Mouse (Mus musculus): ENCODE results near the gene Fkbp7. TPM values are rescaled to one million over a fixed set of nuclear protein-coding genes. Genes with fewer than 3 reads are reported as not detected.

Fkbp7 gene
- 10 to 100 TPM; 20.7 to 25.7 TPM for total RNA-seq (2021)
- long read RNA-seq, experiment 1, transcript Fkbp7-201 (4 exons, 860 nt) = major isoform, 12 of 21 reads
- long read RNA-seq, experiment 1, partial matches to known transcripts = 3 of 21 reads
- long read RNA-seq, experiment 1, other reads (novel, unspliced or antisense) = 6 of 21 reads
- long read RNA-seq, experiment 2, transcript Fkbp7-201 (4 exons, 860 nt) = major isoform, 7 of 10 reads
- long read RNA-seq, experiment 2, partial matches to known transcripts = 1 of 10 reads
- long read RNA-seq, experiment 2, other reads (novel, unspliced or antisense) = 2 of 10 reads

DNA sequence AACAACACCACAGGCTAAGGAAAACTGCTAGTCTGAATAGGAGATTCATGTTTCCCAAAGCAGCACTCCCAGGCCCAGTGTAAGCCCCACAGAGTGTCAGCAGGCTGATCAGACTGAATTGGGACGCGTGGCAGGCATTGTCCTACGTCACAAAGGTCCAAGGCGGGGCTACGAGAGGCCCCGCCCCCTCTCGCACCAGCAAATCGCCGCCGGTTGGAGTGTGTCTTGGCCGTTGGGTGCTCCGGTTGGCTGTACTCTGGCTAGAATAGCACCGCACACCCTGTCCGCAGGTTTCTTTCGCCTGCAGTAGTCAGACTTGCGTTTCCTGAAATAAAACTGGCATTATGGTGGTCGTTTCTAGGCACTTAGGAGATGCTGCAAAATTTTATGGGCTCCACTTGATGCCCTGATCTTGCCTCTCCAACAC is at the start of gene Fkbp7:
Gene Fkbp7 (minus strand): TSS at position 151 of the 427 bp plus-strand sequence.
- peak; percentile 90 to 92 for DNase-seq

DNA sequence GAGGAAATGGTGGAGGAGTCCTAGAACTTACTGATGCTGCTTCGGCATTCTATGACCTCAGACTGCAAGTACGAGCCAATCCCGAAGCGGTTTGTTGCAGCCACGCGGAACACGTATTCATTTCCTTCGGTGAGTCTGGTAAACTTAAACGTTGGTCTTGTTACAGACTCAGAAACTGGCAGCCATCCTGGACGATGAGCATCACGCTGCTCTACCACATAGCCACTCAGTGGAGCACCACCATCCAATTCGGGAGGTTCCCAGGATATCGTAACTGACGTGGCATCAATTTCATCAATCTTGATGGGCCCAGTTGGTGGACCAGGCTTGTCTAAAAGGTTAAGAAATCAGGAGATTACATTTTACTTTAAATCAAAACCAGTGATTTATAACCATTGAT is 46.7 kb upstream of the Fkbp7 start:
- DNase-seq = no peak

DNA sequence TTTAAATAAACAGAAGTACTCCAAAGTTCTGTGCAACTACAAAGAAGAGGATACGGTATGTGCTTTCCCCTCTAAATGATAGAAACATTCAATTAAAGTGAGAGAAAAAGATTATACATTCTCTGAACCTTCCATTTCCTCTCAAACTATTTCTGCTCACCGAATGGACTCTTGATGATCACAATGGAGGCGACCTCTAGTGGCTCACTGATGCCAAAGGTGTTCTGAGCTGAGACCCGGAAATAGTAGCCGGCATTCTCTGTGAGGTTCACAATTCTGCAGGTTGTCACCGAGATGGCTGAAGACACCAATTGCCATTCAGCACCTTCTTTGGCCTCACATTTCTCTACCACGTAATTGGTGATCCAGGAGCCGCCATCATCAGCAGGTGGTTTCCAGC is 42.1 kb upstream of the Fkbp7 start:
- no peak for DNase-seq

DNA sequence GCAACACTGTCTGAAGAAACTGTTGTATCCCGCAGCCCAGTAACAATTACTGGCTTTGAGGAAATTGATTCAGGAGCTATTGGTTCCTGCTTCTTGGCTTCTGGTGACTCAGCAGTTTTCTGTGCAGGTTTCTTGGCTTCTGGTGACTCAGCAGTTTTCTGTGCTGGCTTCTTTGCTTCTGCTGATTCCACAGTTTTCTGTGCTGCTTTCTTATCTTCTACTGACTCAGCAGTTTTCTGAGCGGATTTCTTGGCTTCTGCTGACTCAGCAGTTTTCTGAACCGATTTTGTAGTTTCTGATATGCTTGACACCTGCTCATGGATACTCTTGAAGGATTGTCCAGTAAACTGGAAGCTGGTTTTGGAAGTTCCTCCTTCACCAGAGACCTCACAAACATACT is 35.6 kb upstream of the Fkbp7 start:
- no peak for DNase-seq

DNA sequence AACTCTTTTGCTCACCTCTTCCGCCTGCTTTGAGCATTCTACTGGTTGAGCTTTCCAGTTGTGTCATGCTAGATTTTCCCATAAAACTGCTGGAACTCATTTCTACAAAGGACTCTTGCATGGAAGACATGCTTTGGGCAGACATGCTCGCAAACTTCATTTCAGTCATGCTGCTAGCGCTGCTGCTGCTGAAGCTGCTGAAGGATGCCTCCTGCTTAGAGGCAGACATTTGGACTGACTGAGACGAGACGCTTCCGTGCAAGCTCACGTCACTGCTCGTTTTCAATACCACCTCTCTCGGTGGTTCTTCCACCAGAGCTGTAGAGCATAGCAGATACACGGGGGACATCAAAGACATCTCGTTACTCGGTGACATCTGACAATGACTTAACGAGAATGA is 32.7 kb upstream of the Fkbp7 start:
- DNase-seq = no peak

DNA sequence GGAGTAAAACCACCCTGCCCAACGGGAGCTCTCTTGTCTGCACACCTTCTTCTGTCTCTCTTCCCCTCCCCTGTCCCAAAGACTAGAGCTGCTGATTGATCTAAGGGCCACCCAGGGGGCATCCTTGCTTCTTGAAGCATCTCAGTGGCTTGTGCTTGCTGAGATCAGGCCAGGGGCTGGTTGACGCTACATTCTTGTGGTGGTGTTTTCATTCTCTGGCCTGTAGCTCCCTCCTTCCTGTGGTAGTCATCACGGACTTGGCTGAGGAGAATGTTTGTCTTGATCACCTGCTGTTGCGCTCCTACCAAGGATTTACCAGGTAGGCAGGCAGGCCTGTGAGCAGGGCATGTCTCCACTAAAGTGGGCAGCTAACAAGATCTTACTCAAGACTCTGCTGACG is 29.8 kb upstream of the Fkbp7 start:
- no peak for DNase-seq

DNA sequence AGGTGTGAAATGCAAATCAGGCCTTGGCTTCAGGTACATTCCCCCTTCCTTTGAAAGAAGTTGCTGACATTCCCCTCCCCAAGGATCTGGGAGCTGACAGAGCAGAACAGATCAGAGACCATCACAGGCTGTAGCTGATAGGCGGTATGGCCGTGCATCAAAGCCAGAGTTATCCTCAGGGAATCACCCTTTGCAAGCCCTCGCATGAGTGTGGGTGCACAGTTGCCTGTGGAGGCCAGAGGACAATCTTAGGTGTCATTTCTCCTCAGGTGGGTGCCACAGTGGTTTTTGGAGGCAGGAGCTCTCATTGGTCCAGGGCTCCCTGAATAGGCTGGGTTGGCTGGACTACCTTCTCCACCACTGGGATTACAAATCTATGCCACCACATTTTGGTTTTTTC is 29.3 kb upstream of the Fkbp7 start:
- DNase-seq = no peak

DNA sequence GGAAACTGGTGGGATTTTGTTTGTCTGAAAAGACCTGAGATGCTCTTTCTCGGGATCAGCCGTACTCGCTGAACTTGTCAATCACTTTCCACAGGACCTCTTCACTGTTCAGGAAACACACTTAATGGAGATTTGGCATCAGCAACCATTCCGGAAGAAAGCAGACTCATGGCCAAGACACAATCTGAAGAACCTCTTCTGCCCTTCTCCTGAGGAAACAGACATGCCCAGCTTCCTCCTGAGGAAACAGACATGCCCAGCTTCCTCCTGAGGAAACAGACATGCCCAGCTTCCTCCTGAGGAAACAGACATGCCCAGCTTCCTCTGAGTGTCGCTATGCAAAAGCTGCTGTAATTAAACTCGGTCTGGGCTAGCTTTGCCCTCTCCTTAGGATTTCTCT is 22.4 kb upstream of the Fkbp7 start:
- DNase-seq = no peak

DNA sequence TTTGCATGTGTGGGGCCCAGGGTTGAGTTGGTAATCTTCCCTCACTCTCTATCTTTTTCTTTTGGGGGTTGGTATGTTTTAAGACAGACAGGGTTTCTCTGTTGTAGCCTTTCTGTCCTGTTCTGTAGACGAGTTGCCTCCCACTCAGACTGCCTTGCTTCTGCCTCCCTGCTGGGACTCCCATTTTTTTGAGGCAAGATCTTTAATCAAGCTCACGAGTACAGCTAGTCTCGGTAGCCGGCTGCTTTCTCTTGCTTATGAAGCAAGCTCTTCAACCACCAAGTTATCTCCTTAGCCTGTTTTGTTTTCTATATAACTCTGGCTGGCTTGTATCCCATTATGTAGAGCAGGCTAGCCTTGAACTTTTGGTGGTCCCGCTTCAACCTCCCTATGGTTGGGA is 20.8 kb upstream of the Fkbp7 start:
- DNase-seq = no peak

DNA sequence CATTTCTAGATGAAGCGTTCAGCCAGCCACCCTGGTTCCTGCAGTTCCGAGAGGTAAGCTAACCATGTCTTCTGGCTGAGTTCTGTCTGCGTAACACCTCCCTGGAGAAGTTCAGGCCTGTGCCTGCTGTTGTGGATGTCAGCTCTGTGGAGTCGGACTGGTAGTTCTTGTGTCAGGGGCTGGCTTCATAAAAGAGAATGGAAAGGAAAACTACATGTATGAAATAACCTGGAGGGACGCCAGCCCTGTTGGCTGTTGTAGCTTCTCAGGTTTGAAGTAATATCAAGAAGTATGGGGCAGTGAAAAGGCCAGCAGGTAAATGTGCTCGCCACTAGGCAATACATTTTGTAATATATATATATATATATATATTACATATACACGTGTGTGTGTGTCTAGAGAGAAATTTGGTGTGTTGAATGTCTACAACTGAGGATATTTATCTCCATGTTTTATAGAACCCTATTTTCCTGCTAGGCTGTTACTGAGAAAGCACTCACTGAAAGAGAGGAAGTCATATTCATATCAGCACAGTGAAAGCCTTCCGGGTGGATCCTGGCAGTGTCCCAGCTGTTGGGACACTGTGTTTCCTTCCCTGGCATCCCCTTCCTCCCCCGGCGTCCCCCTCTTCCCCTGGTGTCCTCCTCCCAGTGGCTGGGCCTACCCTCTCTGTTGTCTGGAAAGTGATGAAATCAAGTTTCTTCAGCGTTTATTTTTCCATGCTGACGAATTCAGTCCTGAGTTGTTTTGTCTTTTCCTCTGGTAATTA is 17.7 kb upstream of the Fkbp7 start:
- DNase-seq = peak; percentile 62 to 75

DNA sequence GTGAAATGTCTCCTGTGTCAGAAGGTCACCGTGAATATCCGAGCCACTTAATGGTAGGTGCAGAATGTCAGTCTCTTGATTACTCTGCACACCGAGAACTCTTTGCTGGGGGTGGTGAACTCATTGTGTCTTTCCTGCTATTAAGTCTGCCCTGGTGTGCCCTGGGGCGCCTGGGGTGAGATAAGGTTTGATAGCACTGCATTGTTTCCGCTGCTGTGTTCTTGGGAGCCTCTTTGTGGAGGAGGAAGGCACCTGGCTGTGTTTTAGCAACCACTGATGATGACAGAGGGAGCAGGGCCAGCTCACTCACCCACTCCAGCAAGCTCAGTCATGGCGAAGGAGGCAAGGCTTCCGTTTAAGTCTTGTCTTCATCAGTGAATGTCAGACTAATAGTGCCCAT is 15.2 kb upstream of the Fkbp7 start:
- DNase-seq = no peak

DNA sequence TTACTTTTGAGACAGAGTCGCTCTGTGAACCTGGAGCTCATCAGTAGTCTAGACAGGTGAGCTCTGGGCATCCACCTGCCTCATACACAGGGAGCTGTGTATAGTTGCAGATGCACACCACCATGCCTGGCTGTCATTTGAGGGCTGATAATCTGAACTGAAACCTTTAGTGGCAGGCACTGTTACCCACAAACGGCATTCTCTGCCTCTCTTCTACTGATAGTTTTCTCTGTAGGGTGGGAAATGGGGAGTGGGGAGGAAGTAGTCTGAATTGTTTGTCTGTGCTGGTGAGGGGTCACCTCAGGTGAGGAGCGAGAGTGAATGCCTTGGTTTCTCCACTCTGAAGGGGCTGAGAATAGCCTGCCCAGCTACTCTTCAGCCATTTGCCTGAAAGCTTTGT is 14.7 kb upstream of the Fkbp7 start:
- DNase-seq = no peak

DNA sequence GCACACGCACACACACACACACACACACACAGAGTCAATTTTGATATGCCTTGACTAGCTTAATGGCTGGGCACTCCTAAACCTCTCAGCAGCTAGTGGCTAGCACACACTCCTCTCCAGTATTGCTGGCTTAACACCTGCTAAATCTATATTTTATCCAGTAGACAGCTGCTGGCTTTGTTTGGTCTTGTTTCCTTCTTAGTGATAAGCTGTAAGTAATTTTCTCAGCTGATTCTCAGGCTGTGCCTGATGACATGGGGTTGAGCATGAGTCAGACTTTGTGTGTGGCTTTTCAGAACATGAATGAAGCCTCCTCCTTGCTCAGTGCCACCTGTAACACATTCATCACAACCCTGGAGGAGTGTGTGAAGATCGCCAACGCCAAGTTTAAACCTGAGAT is 14.1 kb upstream of the Fkbp7 start:
- DNase-seq = no peak

DNA sequence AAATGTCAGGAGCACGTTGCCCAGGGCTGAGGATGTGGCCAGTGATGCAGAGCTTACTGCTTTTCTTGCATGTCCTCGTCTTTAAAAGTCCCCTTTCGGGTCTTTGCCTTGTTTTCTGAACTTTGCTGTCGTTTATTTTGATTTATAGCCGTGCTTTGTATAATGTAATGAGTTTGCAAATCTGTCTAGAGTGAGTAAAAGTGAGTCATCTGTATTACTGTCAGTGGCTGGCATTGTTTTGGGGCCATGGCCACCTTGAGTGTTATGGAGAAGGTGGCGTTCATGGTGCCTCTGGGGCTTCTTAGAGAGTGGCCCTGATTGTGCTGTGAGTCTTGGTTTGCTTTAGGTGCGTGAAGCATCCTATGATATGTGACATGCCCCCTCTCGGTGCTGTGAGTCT is 9.4 kb upstream of the Fkbp7 start:
- DNase-seq = peak in 1 of 2 experiments; percentile 31

DNA sequence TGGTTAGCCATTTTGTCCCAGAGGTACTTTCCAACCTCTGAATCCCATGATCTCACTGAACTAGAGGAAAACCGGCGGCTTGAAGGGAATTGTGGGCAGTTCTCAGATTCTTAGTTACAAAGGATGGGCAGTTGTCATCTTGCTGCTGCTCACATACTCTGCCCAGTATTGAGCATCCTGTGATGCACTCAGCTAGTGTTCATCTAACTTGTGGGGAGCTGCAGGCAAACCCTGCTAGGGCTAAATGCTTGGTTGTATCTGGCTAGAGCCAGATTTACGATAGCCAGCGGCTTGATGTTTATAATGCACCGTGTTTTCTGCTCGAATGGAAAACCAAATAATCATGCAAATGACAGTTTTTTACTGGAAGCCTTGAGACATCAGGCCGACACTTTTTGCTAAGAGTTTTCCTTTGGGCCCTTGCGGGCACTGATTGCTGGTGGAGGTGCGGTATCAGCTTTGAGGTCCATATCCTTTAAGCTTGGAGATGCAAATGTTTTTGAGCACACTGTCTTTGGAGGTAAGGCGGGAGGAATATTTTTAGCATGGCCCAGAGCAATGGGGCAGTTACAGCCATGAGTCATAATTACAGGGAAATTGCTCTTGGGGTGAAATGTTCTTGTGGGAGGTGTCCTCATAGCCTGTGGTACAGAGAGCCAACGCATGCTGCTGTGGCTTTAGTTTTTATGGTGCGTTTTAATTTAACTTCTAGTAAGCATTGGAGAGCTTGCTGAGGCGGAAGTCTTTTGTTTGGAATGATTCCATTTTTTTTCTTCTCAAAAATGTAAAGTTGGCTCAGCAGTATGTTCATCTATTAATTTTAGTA is 3.7 kb upstream of the Fkbp7 start:
- DNase-seq = peak in 1 of 2 experiments; percentile 8

DNA sequence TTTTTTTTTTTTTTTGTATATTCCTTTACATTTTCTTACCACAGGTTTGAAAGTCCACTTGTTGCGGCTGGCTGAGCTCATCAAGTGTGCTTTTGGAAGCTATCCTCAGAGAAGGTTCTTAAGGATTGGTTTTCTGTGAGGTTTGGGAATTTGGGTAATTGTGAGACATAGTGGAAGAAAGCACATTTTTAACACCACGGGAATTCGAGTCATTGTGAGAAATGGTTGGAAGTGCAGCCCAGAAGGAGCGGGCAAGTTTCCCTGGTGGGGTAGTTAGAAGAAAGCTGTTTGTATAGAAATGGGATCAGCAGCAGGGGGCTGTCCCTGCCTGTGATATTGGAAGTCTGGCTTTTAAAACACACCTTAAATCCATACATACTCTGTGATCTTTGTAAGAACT is 3.0 kb upstream of the Fkbp7 start:
- no peak for DNase-seq

DNA sequence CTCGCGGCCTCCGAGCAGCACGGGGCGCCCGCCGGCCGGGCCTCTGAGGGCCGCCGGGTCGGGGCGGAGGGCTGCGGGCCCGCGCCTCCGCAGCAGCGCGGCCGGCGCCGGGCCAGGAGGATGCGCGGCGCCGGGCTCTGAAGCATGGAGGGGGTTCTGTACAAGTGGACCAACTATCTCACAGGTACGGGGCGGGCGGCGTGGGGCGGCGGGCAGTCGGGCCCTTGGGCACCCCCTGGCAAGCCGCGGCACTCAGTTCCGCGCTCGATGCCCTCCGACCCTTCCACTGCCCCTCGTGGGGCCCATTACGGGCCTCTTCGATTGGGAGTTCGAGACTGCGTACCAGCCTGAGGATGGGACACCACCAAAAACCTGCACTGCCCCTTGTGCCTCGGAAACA is 2.5 kb upstream of the Fkbp7 start:
- DNase-seq = no peak

DNA sequence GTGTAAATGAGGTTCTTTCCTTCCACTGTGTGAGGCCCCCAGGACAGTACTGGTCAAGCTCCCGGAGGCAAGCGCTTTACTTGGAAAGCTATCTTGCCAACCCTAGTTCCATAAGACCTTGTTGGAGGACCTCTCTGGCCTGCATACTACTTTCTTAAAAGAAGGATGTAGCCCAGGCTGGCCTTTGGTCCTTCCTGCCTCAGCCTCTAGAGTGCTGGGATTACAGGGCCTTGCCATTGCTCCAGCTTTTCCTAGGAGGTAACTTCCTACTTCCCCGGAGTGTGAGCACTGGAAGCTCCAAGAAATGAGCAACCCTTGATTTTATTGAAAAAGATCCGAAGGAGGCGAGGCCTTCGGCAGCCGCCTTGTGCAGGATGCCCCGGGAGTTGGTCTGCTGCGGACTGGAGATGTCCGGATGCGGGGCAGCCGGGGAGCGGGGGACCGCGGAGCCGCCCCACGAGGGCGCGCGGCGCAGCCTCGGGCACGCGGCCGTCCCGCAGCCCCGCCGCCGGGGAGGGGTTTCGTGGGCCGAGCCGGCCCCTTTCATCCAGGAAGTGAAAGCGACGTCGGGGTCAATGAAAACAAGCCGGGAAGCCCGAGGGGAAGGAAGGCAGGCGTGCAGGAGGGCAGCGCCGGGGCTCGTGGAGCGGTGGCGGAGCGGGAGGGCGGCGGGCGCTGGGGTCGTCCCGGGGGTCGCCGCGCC is 2.0 kb upstream of the Fkbp7 start, which contains the start of gene Plekha3:
Gene Plekha3 (plus strand): TSS at position 557 of the 703 bp plus-strand sequence.
- DNase-seq = peak; percentile 92 to 94

DNA sequence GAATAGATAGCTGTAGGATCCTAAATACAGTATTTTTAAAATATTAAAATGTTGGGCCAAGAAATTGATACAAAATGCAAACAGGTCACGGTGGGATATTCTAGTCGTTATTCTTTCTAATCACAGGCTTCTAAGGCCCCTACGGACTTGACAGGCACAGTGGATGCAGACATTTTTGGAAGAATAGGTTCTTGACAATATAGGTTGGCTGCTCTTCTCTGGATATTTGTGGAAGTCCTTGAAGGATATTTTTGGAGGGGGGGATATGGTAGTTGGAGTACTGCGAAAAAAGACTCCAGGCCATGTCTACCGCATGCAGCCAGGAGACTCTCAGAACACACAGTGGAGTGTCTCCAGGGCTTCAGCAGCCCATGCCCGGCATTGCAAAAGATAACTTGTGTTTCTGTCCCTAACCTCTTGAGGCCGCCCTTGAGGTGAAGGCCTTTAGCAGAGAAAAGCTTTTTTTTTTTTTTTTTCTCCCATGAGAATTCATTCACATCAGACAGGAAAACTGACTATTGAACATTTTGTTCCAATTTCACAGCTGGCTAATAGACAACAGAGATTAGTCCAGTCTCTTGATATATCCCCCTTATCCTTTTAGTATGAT is 661 bp upstream of the Fkbp7 start:
- peak; percentile 63 to 74 for DNase-seq

DNA sequence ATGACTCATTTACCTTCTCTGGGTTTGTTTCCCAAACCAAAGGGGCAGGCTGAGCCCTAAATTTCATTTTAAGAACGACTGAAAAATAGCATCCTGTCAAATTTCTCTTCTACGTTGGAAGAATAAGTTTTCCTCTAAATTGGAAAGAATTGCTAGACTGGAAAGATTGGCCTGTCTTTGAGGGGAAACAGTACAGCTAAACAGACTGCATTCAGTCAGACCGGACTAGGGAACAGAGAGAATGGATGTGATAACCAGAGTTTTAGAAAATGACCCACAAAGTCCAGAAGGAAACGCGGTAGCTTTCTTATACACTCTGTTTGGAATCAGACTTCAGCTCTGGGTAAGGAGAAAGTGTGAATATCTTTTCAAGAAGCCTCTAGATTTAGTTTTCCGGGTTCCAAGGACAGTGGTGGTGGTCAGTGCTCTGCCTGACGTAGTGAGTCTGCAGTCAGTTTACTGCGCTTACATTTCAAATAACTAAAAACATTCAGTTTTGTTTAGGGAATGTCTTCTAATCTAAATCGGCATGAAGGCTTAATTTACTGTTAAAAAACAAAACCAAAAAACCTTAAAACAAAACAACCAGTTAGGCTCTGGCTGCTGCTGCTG is 676 bp downstream of the Fkbp7 start:
- no peak for DNase-seq

DNA sequence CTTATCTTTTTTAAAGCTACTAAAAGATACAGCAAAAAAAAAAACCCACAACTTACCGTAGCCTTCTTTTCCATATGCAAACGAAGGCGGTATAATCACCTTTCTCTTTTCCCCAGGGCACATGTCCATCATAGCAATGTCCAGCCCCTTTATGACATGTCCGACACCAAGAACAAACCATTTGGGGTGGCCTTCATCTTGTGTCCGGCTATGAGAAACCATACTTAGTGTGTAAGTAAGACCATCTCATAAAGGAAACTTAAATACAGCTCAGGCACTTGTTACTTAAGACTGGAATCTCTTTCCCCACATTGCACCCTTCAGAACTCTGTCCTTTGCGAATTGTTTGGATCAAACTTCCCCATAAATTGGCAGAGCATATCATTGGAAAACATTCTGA is 1.3 kb downstream of the Fkbp7 start:
- no peak for DNase-seq
